ENCODE assay signal across 37 mouse cellular contexts in the genomic region with DNA sequence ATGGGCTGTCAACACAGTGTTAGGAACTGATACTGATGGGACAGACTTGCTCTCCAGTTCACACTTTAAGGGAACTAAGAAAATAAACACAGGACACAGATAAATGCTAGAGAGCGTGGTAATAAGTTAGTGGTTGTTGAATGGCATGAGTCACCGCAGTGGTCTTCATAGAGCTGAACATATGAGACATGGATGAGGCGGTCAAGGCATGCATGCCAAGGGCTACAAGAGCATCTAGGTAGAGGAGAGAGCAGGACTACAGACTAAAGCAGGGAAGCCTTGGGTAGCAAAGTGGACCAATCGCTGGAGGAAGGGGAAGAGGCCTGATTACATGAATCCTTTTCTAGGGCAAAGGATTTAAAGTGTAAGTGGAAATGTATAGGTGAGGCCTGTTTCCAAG. TPM values are rescaled to one million over a fixed set of nuclear protein-coding genes. Genes with fewer than 3 reads are reported as not detected.
"Had no signal": no experiment of that assay in that cellular context is flagged by ENCODE, and none has a peak within 500 bp of the region (broad histone marks: within the 10 kb centered on the region; RNA-seq: fewer than 3 reads in every experiment).

No protein-coding gene starts in this region.

- H3K9ac ChIP-seq: limb, embryonic 12.5 days; limb, embryonic 13.5 days; limb, embryonic 15.5 days; liver, embryonic 12.5 days; liver, embryonic 13.5 days; liver, embryonic 14.5 days; liver, embryonic 15.5 days; liver, postnatal 0 days; lung, embryonic 14.5 days; lung, embryonic 15.5 days; midbrain, embryonic 12.5 days; midbrain, embryonic 13.5 days; midbrain, embryonic 15.5 days; neural tube, embryonic 12.5 days; neural tube, embryonic 13.5 days had no signal

- H3K9me3 ChIP-seq: limb, embryonic 10.5 days; limb, embryonic 12.5 days; limb, embryonic 13.5 days; limb, embryonic 15.5 days; liver, embryonic 12.5 days; liver, embryonic 13.5 days; liver, embryonic 15.5 days; lung, embryonic 15.5 days; megakaryocyte, embryonic 14.5 days; midbrain, embryonic 10.5 days; midbrain, embryonic 12.5 days; midbrain, embryonic 13.5 days; midbrain, embryonic 15.5 days; neural tube, embryonic 12.5 days; neural tube, embryonic 13.5 days had no signal

- H3K27me3 ChIP-seq: limb, embryonic 12.5 days; limb, embryonic 13.5 days; limb, embryonic 15.5 days; liver, embryonic 12.5 days; liver, embryonic 13.5 days; liver, embryonic 15.5 days; lung, embryonic 15.5 days; megakaryocyte, embryonic 14.5 days; midbrain, embryonic 12.5 days; midbrain, embryonic 13.5 days; midbrain, embryonic 15.5 days; neural tube, embryonic 12.5 days; neural tube, embryonic 13.5 days had no signal

- DNase-seq: left cerebral cortex, postnatal 4 days; liver; liver, embryonic 13.5 days; liver, postnatal 0 days; lung, adult 18-20 months; lung, adult 2 months; lung, embryonic 14.5 days; lung, postnatal 10 days; lung, postnatal 14 days; lung, postnatal 36 days; lung, postnatal 4 days had no signal

- H3K27ac ChIP-seq: limb, embryonic 10.5 days; limb, embryonic 12.5 days; limb, embryonic 13.5 days; limb, embryonic 15.5 days; liver, embryonic 12.5 days; liver, embryonic 13.5 days; liver, embryonic 14.5 days; liver, embryonic 15.5 days; lung, embryonic 15.5 days; macrophage; midbrain, embryonic 10.5 days; midbrain, embryonic 12.5 days; midbrain, embryonic 13.5 days; midbrain, embryonic 15.5 days; neural tube, embryonic 12.5 days; neural tube, embryonic 13.5 days had no signal

- H3K4me3 ChIP-seq: limb, embryonic 10.5 days; limb, embryonic 12.5 days; limb, embryonic 13.5 days; limb, embryonic 15.5 days; liver, embryonic 12.5 days; liver, embryonic 13.5 days; liver, embryonic 15.5 days; lung, embryonic 15.5 days; megakaryocyte, embryonic 14.5 days; midbrain, embryonic 10.5 days; midbrain, embryonic 12.5 days; midbrain, embryonic 13.5 days; midbrain, embryonic 15.5 days; myocyte; neural tube, embryonic 12.5 days; neural tube, embryonic 13.5 days had no signal

- H3K36me3 ChIP-seq: lung, embryonic 15.5 days; midbrain, embryonic 12.5 days; midbrain, embryonic 13.5 days; midbrain, embryonic 15.5 days; neural tube, embryonic 12.5 days; neural tube, embryonic 13.5 days had no signal

- H3K4me2 ChIP-seq: limb, embryonic 12.5 days; limb, embryonic 13.5 days; limb, embryonic 15.5 days; liver, embryonic 11.5 days; liver, embryonic 12.5 days; liver, embryonic 13.5 days; liver, embryonic 15.5 days; lung, embryonic 14.5 days; lung, embryonic 15.5 days; midbrain, embryonic 11.5 days; midbrain, embryonic 12.5 days; midbrain, embryonic 13.5 days; midbrain, embryonic 15.5 days; neural tube, embryonic 12.5 days; neural tube, embryonic 13.5 days had no signal

- ATAC-seq: liver, embryonic 12.5 days; liver, postnatal 0 days; lung, postnatal 0 days; midbrain, embryonic 13.5 days; midbrain, embryonic 15.5 days; midbrain, embryonic 16.5 days had no signal

RNA-seq across cellular contexts. Expression of a gene that starts 41.1 kb away (rescaled TPM):
- total RNA-seq: megakaryocyte progenitor cell, adult 5-6 weeks; megakaryocyte-erythroid progenitor cell, adult 5-6 weeks; monocyte, adult 5-6 weeks had no signal
- polyA plus RNA-seq: macrophage had no signal

RNA-seq across cellular contexts. Expression of a gene that starts 59.0 kb away (rescaled TPM):
- total RNA-seq: megakaryocyte progenitor cell, adult 5-6 weeks; megakaryocyte, adult 5-6 weeks; monocyte, adult 5-6 weeks had no signal
- polyA plus RNA-seq: liver, adult 2 months had no signal
